Comparison of ENCODE assay signal across 29 mouse cellular contexts in genomic region chr8:94700421-94700935, GRCm38 (mm10). TPM values are rescaled to one million over a fixed set of nuclear protein-coding genes. Genes with fewer than 3 reads are reported as not detected.
DNase-seq lines count a peak whose midpoint lies in the region; ATAC-seq and TF ChIP-seq lines count a peak whose summit lies in the region.
"Had no signal": no experiment of that assay in that cellular context is flagged by ENCODE, and none has a peak within 500 bp of the region (broad histone marks: within the 10 kb centered on the region; RNA-seq: fewer than 3 reads in every experiment).

No protein-coding gene starts in this region.

- H3K4me3 ChIP-seq in midbrain, embryonic 11.5 days (ENCODE audit: low read depth, low read length): no peak overlapping the region
- no peak overlapping the region for H3K4me3 ChIP-seq in midbrain, embryonic 13.5 days (replicated peaks)
- H3K4me3 ChIP-seq in MEL (ENCODE audit: control insufficient read depth in 1 of 2, insufficient read depth in 1 of 2, low read depth in 2 of 2, low read length in 2 of 2): no peak overlapping the region
- H3K4me3 ChIP-seq in embryonic facial prominence, embryonic 10.5 days: no peak overlapping the region
- no peak overlapping the region for H3K4me3 ChIP-seq in heart, adult 2 months
- H3K4me3 ChIP-seq in neural tube, embryonic 15.5 days (replicated peaks): no peak overlapping the region
- H3K4me3 ChIP-seq: embryonic facial prominence, embryonic 13.5 days; erythroblast, embryonic 14.5 days; heart, embryonic 12.5 days; heart, embryonic 15.5 days; hindbrain, embryonic 12.5 days; hindbrain, embryonic 15.5 days had no signal

- no peaks in the 10 kb centered on the region for H3K9me3 ChIP-seq in midbrain, embryonic 11.5 days (ENCODE audit: control insufficient read depth, low read length)
- no peaks in the 10 kb centered on the region for H3K9me3 ChIP-seq in midbrain, embryonic 13.5 days
- no peaks in the 10 kb centered on the region for H3K9me3 ChIP-seq in MEL (replicated peaks; ENCODE audit: insufficient read depth, low read length)
- H3K9me3 ChIP-seq in embryonic facial prominence, embryonic 10.5 days: no peaks in the 10 kb centered on the region
- no peaks in the 10 kb centered on the region for H3K9me3 ChIP-seq in neural tube, embryonic 15.5 days (replicated peaks)
- H3K9me3 ChIP-seq: embryonic facial prominence, embryonic 13.5 days; heart, embryonic 12.5 days; heart, embryonic 15.5 days; hindbrain, embryonic 12.5 days; hindbrain, embryonic 15.5 days had no signal

- intact Hi-C loops in heart, postnatal 25 days (cut with DNase I): loop anchor here (2.0 kb wide), 1 partner anchor 210 kb away; no protein-coding TSS in a partner anchor
- intact Hi-C loops in heart, adult 2 months (cut with DNase I): no loop called here

- H3K9ac ChIP-seq in midbrain, embryonic 11.5 days (ENCODE audit: low read length): no peak overlapping the region
- no peak overlapping the region for H3K9ac ChIP-seq in midbrain, embryonic 13.5 days (replicated peaks)
- no peak overlapping the region for H3K9ac ChIP-seq in MEL (ENCODE audit: control insufficient read depth, low read depth, low read length, poor library complexity, severe bottlenecking)
- no peak overlapping the region for H3K9ac ChIP-seq in heart, adult 2 months (ENCODE audit: low read depth, low read length)
- H3K9ac ChIP-seq in neural tube, embryonic 15.5 days (replicated peaks): no peak overlapping the region
- H3K9ac ChIP-seq: embryonic facial prominence, embryonic 13.5 days; heart, embryonic 12.5 days; heart, embryonic 15.5 days; hindbrain, embryonic 12.5 days; hindbrain, embryonic 15.5 days had no signal

- no peak for ATAC-seq in midbrain, embryonic 11.5 days (ENCODE audit: low FRiP score)
- no peak for ATAC-seq in midbrain, embryonic 13.5 days
- ATAC-seq in neural tube, embryonic 15.5 days (ENCODE audit: low FRiP score): no peak
- ATAC-seq: forebrain, embryonic 16.5 days had no signal

- H3K4me2 ChIP-seq in midbrain, embryonic 11.5 days: no peak overlapping the region
- H3K4me2 ChIP-seq in midbrain, embryonic 13.5 days (replicated peaks): no peak overlapping the region
- H3K4me2 ChIP-seq in neural tube, embryonic 15.5 days: no peak overlapping the region
- H3K4me2 ChIP-seq: embryonic facial prominence, embryonic 13.5 days; heart, embryonic 12.5 days; heart, embryonic 15.5 days; hindbrain, embryonic 12.5 days; hindbrain, embryonic 15.5 days had no signal

- no peak for TF ChIP-seq CTCF in MEL (IDR thresholded peaks at IDR 0.05 in 2 of 3, conservative IDR thresholded peaks at IDR 0.05 in 1 of 3; ENCODE audit: control insufficient read depth in 1 of 3, insufficient read depth in 1 of 3, low read depth in 2 of 3, low read length in 3 of 3, poor library complexity in 1 of 3, severe bottlenecking in 1 of 3)
- TF ChIP-seq CTCF in heart, adult 2 months (IDR thresholded peaks at IDR 0.05): no peak

- no peaks in the 10 kb centered on the region for H3K36me3 ChIP-seq in midbrain, embryonic 11.5 days (ENCODE audit: control insufficient read depth, insufficient read depth, low read length)
- H3K36me3 ChIP-seq in midbrain, embryonic 13.5 days: no peaks in the 10 kb centered on the region
- no peaks in the 10 kb centered on the region for H3K36me3 ChIP-seq in MEL (ENCODE audit: control insufficient read depth in 1 of 2, insufficient read depth in 2 of 2, low read length in 2 of 2)
- H3K36me3 ChIP-seq in embryonic facial prominence, embryonic 10.5 days (replicated peaks): no peaks in the 10 kb centered on the region
- H3K36me3 ChIP-seq in heart, adult 2 months (ENCODE audit: control insufficient read depth, insufficient read depth, low read length): no peaks in the 10 kb centered on the region
- no peaks in the 10 kb centered on the region for H3K36me3 ChIP-seq in neural tube, embryonic 15.5 days
- H3K36me3 ChIP-seq: embryonic facial prominence, embryonic 13.5 days; heart, embryonic 12.5 days; heart, embryonic 15.5 days; hindbrain, embryonic 12.5 days; hindbrain, embryonic 15.5 days had no signal

- no peak for TF ChIP-seq EP300 in MEL (IDR thresholded peaks at IDR 0.05; ENCODE audit: low read depth in 1 of 2, low read length in 2 of 2)
- TF ChIP-seq EP300 in heart, adult 2 months (IDR thresholded peaks at IDR 0.05; ENCODE audit: insufficient read depth, low read depth, low read length): no peak

- peaks cover 5% of the 10 kb centered on the region for H3K4me1 ChIP-seq in midbrain, embryonic 11.5 days (ENCODE audit: control insufficient read depth, insufficient read depth, low read length)
- peaks cover 8% of the 10 kb centered on the region for H3K4me1 ChIP-seq in midbrain, embryonic 13.5 days (replicated peaks)
- peaks cover 0 to 4% of the 10 kb centered on the region in 2 experiments; a peak in 2 of 4 replicates for H3K4me1 ChIP-seq in MEL (ENCODE audit: control insufficient read depth in 1 of 2, insufficient read depth in 2 of 2, low read length in 2 of 2)
- peaks cover 12% of the 10 kb centered on the region for H3K4me1 ChIP-seq in embryonic facial prominence, embryonic 10.5 days
- H3K4me1 ChIP-seq in heart, adult 2 months (ENCODE audit: control insufficient read depth, insufficient read depth, low read length): peaks cover 2% of the 10 kb centered on the region; the same call in 1 of the 2 replicates
- H3K4me1 ChIP-seq in neural tube, embryonic 15.5 days: peaks cover 11% of the 10 kb centered on the region

- TF ChIP-seq POLR2A in MEL (IDR thresholded peaks at IDR 0.05; ENCODE audit: control insufficient read depth in 1 of 2, insufficient read depth in 1 of 2, low read depth in 1 of 2, low read length in 2 of 2, poor library complexity in 1 of 2): no peak
- TF ChIP-seq POLR2A in heart, adult 2 months (IDR thresholded peaks at IDR 0.05; ENCODE audit: insufficient read depth, low read depth, low read length): no peak

- peaks cover 21% of the 10 kb centered on the region for H3K27me3 ChIP-seq in midbrain, embryonic 11.5 days (ENCODE audit: control insufficient read depth, insufficient read depth, low read length)
- peaks cover 26% of the 10 kb centered on the region for H3K27me3 ChIP-seq in midbrain, embryonic 13.5 days
- no peaks in the 10 kb centered on the region; a peak in 1 of 4 replicates for H3K27me3 ChIP-seq in MEL (ENCODE audit: control insufficient read depth in 1 of 2, insufficient read depth in 2 of 2, low read length in 2 of 2)
- peaks cover 43% of the 10 kb centered on the region for H3K27me3 ChIP-seq in embryonic facial prominence, embryonic 10.5 days (replicated peaks; ENCODE audit: low read depth, poor library complexity, severe bottlenecking)
- H3K27me3 ChIP-seq in heart, adult 2 months (ENCODE audit: control insufficient read depth, insufficient read depth, low read length): peaks cover 6% of the 10 kb centered on the region
- peaks cover 27% of the 10 kb centered on the region for H3K27me3 ChIP-seq in neural tube, embryonic 15.5 days (replicated peaks)

- H3K79me2 ChIP-seq in MEL (ENCODE audit: control insufficient read depth, insufficient read depth, low read length, poor library complexity): no peaks in the 10 kb centered on the region
- H3K79me2 ChIP-seq in heart, adult 2 months (replicated peaks; ENCODE audit: control insufficient read depth, insufficient read depth, low read length): no peaks in the 10 kb centered on the region

- 90% methylated on average over 4 of the region's 4 CpGs for WGBS in midbrain, embryonic 11.5 days
- 87% methylated on average over 4 of the region's 4 CpGs for WGBS in midbrain, embryonic 13.5 days
- 91% methylated on average over 4 of the region's 4 CpGs for WGBS in embryonic facial prominence, embryonic 10.5 days
- WGBS in heart, adult 2 months: 87% methylated on average over 4 of the region's 4 CpGs
- WGBS in neural tube, embryonic 15.5 days: 88% methylated on average over 4 of the region's 4 CpGs

- peak; percentile 35 for DNase-seq in heart, adult 11 months
- DNase-seq in heart, postnatal 25 days (ENCODE audit: low spot score): no peak
- DNase-seq in midbrain, embryonic 11.5 days (ENCODE audit: low spot score, missing footprints): peak; percentile 78
- peak; percentile 53 for DNase-seq in MEL (ENCODE audit: low read depth, low spot score)
- DNase-seq in embryonic facial prominence, embryonic 10.5 days (ENCODE audit: low spot score): peak; percentile 3
- no peak for DNase-seq in heart, adult 2 months
- DNase-seq: adrenal gland, adult 2 months; adrenal gland, postnatal 14 days; cerebellum, adult 11 months; cerebellum, adult 2 months; cerebellum, adult 9-11 months; cerebellum, postnatal 25 days; gastrocnemius, postnatal 10 days; gastrocnemius, postnatal 36 days; heart, postnatal 10 days had no signal

- H3K27ac ChIP-seq in midbrain, embryonic 11.5 days (ENCODE audit: low read depth, low read length): no peak overlapping the region
- H3K27ac ChIP-seq in midbrain, embryonic 13.5 days: no peak overlapping the region
- H3K27ac ChIP-seq in MEL (ENCODE audit: control insufficient read depth, low read depth, low read length): no peak overlapping the region
- H3K27ac ChIP-seq in embryonic facial prominence, embryonic 10.5 days (replicated peaks): no peak overlapping the region
- no peak overlapping the region for H3K27ac ChIP-seq in heart, adult 2 months
- H3K27ac ChIP-seq in neural tube, embryonic 15.5 days (replicated peaks): no peak overlapping the region
- H3K27ac ChIP-seq: embryonic facial prominence, embryonic 13.5 days; heart, embryonic 15.5 days; hindbrain, embryonic 12.5 days; hindbrain, embryonic 15.5 days had no signal

- TF ChIP-seq RAD21 in MEL (IDR thresholded peaks at IDR 0.05; ENCODE audit: low read depth, low read length): no peak

RNA-seq across cellular contexts. Expression of gene Pllp, which starts 4.4 kb away (rescaled TPM):
- under 1 TPM in 1 of 2 experiments, not detected in 1; 0.39 TPM for total RNA-seq in heart, postnatal 25 days (2021)
- polyA plus RNA-seq in midbrain, embryonic 11.5 days (2014; fragmentation: Nextera tagmentation; extraction: Ambion mirVana): 0.66 TPM in 1 of 2 replicates, not detected in the other
- polyA plus RNA-seq in midbrain, embryonic 13.5 days (2015; fragmentation: Nextera tagmentation; extraction: Ambion mirVana): 0.21 and 0.43 TPM in 2 replicates
- not detected in 2 replicates for total RNA-seq in MEL (2012; rRNA removed)
- under 1 TPM in 1 of 2 experiments, not detected in 1; 0.06 TPM for polyA plus RNA-seq in MEL (2012; ENCODE audit: insufficient read depth in 1 of 2, insufficient read length in 2 of 2, low read depth in 1 of 2, low replicate concordance in 2 of 2, missing spikeins in 1 of 2)
- 0.27 and 0.34 TPM in 2 replicates for polyA plus RNA-seq in embryonic facial prominence, embryonic 10.5 days (2016; fragmentation: Nextera tagmentation; extraction: Ambion mirVana)
- total RNA-seq in heart, adult 2 months (2021): under 1 TPM; 0.55 to 0.63 TPM
- polyA plus RNA-seq in heart, adult 2 months (2012; rRNA removed): 1.1 and 2.6 TPM in 2 replicates
- 3.9 and 8.6 TPM in 2 replicates for polyA plus RNA-seq in neural tube, embryonic 15.5 days (2015; fragmentation: Nextera tagmentation; extraction: Ambion mirVana)
- total RNA-seq: common myeloid progenitor, adult 5-6 weeks; granulocyte monocyte progenitor cell, adult 5-6 weeks; hematopoietic stem cell, adult 5-6 weeks had no signal
- polyA plus RNA-seq: erythroblast, embryonic 14.5 days; heart, embryonic 12.5 days had no signal

RNA-seq across cellular contexts. Expression of gene Arl2bp, which starts 34.1 kb away (rescaled TPM):
- total RNA-seq in heart, postnatal 25 days (2021): 10 to 100 TPM; 82.3 to 84.2 TPM
- polyA plus RNA-seq in midbrain, embryonic 11.5 days (2014; fragmentation: Nextera tagmentation; extraction: Ambion mirVana): 94.6 and 108 TPM in 2 replicates
- polyA plus RNA-seq in midbrain, embryonic 13.5 days (2015; fragmentation: Nextera tagmentation; extraction: Ambion mirVana): 238 and 256 TPM in 2 replicates
- total RNA-seq in MEL (2012; rRNA removed): 43.8 and 46.7 TPM in 2 replicates
- polyA plus RNA-seq in MEL (2012; ENCODE audit: insufficient read depth in 1 of 2, insufficient read length in 2 of 2, low read depth in 1 of 2, low replicate concordance in 2 of 2, missing spikeins in 1 of 2): 100 to 1,000 TPM in 1 of 2 experiments, 10 to 100 TPM in 1; 96.1 to 515 TPM
- 179 and 184 TPM in 2 replicates for polyA plus RNA-seq in embryonic facial prominence, embryonic 10.5 days (2016; fragmentation: Nextera tagmentation; extraction: Ambion mirVana)
- 10 to 100 TPM; 77.2 to 84.1 TPM for total RNA-seq in heart, adult 2 months (2021)
- polyA plus RNA-seq in heart, adult 2 months (2012; rRNA removed): 107 and 148 TPM in 2 replicates
- polyA plus RNA-seq in neural tube, embryonic 15.5 days (2015; fragmentation: Nextera tagmentation; extraction: Ambion mirVana): 179 and 182 TPM in 2 replicates

RNA-seq across cellular contexts. Expression of gene Ccl22, which starts 44.9 kb away (rescaled TPM):
- not detected for total RNA-seq in heart, postnatal 25 days (2021)
- not detected in 2 replicates for polyA plus RNA-seq in midbrain, embryonic 11.5 days (2014; fragmentation: Nextera tagmentation; extraction: Ambion mirVana)
- not detected in 2 replicates for polyA plus RNA-seq in midbrain, embryonic 13.5 days (2015; fragmentation: Nextera tagmentation; extraction: Ambion mirVana)
- not detected in 2 replicates for total RNA-seq in MEL (2012; rRNA removed)
- polyA plus RNA-seq in MEL (2012; ENCODE audit: insufficient read depth in 1 of 2, insufficient read length in 2 of 2, low read depth in 1 of 2, low replicate concordance in 2 of 2, missing spikeins in 1 of 2): under 1 TPM in 1 of 2 experiments, not detected in 1; 0.06 TPM
- polyA plus RNA-seq in embryonic facial prominence, embryonic 10.5 days (2016; fragmentation: Nextera tagmentation; extraction: Ambion mirVana): not detected in 2 replicates
- not detected for total RNA-seq in heart, adult 2 months (2021)
- polyA plus RNA-seq in heart, adult 2 months (2012; rRNA removed): 0.14 and 0.41 TPM in 2 replicates
- polyA plus RNA-seq in neural tube, embryonic 15.5 days (2015; fragmentation: Nextera tagmentation; extraction: Ambion mirVana): 0.10 TPM in 1 of 2 replicates, not detected in the other
- total RNA-seq: adrenal gland, adult 2 months; common myeloid progenitor, adult 5-6 weeks; gastrocnemius, adult 18-20 months; gastrocnemius, postnatal 10 days; gastrocnemius, postnatal 36 days; granulocyte monocyte progenitor cell, adult 5-6 weeks; heart, postnatal 10 days; hematopoietic stem cell, adult 5-6 weeks had no signal
- polyA plus RNA-seq: embryonic facial prominence, embryonic 13.5 days; forebrain, embryonic 16.5 days; heart, embryonic 12.5 days; heart, embryonic 15.5 days; hindbrain, embryonic 12.5 days; hindbrain, embryonic 15.5 days; intestine, embryonic 14.5 days had no signal

Comparison
In these comparisons a context has a peak if more than half of its experiments do, and no peak if none do; other contexts are left out.
1. DNase-seq: peak in heart, adult 11 months (single experiment), midbrain, embryonic 11.5 days (single experiment), MEL (single experiment) and embryonic facial prominence, embryonic 10.5 days (single experiment); none in heart, postnatal 25 days (single experiment) and heart, adult 2 months (0 of 2).